Mouse (Mus musculus) thymus, postnatal 4 days (tissue): ENCODE data around the gene Cep128.
A peak's percentile ranks its signal among the peaks of the same experiment; 100 is the strongest.
"Not testable (repeated sequence)": the region's sequence is repeated elsewhere in the genome, so short reads cannot be mapped to it uniquely, and the experiment has no call there.

Source experiments
- DNase-seq: peaks from one replicate; pipeline ENCODE4 v3.0.0; 2021

Gene Cep128

DNA sequence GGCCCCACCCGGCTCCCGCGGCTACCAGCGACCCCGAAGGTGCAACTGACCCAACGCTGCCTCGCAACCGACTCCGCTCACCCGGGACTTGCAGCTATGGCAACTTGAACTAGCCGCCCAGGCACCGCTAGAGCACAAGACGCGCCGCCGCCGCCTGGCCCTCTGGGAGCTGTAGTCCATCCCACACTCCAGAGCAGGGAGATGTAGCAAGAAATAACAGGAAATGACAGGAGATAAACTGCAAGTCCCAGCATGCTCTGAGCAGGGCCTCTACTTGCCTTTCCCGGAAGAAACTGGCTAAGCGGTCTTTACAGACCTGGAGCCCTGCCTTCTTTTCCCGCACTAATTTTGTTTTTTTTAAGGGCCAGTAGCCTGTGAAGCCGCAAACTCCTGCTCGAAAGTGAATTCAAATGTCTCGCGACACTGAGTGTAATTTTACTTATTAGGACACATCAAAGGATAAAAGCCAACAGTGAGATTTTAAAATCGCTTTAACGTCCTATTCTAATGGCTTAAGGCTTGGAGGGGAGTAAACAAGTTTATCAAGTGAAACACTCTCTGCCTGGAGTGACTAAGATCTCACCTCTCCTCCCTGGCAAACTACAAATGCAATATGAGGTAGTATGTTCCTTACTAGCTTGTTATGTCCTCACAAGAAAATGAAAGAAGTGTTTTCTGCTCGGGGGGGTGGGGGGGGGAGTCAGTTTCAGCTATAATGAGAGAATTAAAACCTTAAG lies at the start of gene Cep128, which contains the start of gene Tshr:
Gene Cep128 (minus strand): TSS at position 129 of the 737 bp plus-strand sequence.
Gene Tshr (plus strand): TSS at position 283 of the 737 bp plus-strand sequence.
- peak; percentile 92 for DNase-seq

DNA sequence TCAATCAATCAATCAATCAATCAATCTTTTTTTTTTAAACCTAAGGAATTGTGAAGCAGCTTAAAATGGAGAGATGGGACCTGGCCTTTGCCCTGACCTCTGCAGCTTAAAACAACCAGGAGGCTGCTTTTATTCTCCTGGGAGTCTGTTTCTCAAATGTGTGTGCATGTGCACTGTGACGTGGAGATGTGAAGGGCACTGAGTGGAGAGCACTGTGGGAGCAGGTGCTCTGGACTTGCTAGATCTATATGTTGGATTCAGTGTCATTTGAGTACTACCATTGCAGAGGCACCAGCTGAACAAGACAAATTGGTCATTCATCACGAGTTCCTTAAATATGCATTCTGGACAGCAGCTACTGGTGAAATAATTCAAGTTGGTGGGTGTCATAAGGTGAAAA lies 42.9 kb upstream of the Cep128 start:
- no peak for DNase-seq

GRCm38 (mm10) chr12:91426499-91426898 lies 42.3 kb upstream of the Cep128 start:
- no peak for DNase-seq

GRCm38 (mm10) chr12:91423125-91423820 lies 39.1 kb upstream of the Cep128 start:
- peak; percentile 57 for DNase-seq

GRCm38 (mm10) chr12:91421272-91421671 lies 37.1 kb upstream of the Cep128 start:
- DNase-seq = no peak

GRCm38 (mm10) chr12:91418791-91419190 lies 34.6 kb upstream of the Cep128 start:
- peak; percentile 83 for DNase-seq

DNA sequence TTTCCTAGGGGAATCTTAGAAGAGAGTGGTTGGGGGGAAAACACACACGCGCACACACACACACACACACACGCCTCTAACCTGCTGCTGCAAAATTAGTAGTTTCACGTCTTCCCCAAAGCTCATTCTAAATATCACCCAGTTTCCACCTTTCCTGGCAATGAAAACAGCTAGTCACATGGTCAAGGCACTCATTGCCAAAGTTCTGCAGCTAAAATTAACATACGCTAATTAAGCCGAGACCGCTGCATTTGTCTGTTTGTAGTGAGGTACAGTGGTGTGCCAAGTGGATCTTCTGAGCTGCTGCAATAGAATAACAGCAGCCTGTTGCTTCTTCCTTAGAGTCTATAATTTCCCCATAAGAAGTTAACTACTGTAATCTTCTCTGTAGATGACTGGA lies 32.6 kb upstream of the Cep128 start:
- no peak for DNase-seq

DNA sequence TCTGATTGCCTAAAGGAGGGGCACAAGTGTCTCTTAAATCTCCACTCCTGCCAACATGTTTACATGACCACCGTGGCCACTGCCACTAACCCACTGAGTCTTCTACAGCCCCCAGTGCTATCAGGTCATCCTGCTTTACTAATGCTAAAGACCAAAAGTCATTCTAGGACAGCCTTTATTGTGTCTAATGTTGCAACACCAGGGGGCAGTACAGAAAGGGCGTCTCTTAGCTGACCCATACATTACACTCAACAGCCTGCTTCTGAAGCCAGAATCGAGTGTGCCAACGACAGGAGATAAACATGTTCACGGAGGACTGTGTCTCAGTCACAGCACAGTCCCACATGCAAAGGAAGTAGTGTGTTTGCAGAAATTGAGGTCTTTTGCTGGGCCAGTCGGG lies 30.9 kb upstream of the Cep128 start:
- no peak for DNase-seq

- no peak for DNase-seq
Measured at GRCm38 (mm10) chr12:91412461-91413182, 28.4 kb upstream of the Cep128 start.

- DNase-seq = no peak
Measured at GRCm38 (mm10) chr12:91410306-91410705, 26.1 kb upstream of the Cep128 start.

- no peak for DNase-seq
Measured at GRCm38 (mm10) chr12:91401049-91401352, 16.8 kb upstream of the Cep128 start.

- DNase-seq = peak; percentile 70
Measured at GRCm38 (mm10) chr12:91400232-91401048, 16.2 kb upstream of the Cep128 start.

GRCm38 (mm10) chr12:91383516-91384264 lies 519 bp downstream of the Cep128 start:
- no peak for DNase-seq

GRCm38 (mm10) chr12:91369173-91369572 lies 15.0 kb downstream of the Cep128 start:
- DNase-seq = no peak

DNA sequence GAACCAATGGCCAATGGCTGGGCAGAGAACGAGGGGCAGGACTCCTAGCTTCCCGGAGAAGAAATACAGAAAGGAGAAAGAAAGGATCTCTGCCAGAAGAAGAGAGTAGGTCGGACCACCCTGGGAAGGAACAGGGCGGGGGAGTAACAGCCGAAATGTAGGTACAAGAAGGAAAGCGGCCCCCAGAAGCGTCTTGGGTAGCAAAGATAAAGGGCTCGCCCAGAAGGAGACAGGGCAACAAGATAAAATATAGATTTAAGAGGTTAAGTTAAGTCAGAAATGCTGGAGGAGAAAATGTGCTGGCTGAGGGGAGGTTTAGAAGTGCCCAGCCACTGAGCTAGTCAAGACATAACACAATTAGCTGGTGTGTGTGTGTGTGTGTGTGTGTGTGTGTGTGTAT lies 30.4 kb downstream of the Cep128 start:
- DNase-seq = no peak

DNA sequence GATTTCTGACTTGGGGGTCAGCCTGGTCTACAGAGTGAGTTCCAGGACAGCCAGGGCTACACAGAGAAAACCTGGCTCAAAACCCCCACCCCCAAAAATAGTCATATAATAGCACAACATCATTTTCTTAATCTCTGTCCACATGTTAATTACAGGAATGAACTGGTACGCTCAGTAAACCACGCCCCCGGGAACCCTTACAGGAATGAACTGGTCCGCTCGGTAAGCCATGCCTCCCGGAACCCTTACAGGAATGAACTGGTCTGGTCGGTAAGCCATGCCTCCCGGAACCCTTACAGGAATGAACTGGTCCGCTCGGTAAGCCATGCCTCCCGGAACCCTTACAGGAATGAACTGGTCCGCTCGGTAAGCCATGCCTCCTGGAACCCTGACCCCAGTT lies 45.6 kb downstream of the Cep128 start:
- DNase-seq = not testable (repeated sequence)

- DNase-seq = no peak
Measured at GRCm38 (mm10) chr12:91327527-91327926, 56.7 kb downstream of the Cep128 start.

DNA sequence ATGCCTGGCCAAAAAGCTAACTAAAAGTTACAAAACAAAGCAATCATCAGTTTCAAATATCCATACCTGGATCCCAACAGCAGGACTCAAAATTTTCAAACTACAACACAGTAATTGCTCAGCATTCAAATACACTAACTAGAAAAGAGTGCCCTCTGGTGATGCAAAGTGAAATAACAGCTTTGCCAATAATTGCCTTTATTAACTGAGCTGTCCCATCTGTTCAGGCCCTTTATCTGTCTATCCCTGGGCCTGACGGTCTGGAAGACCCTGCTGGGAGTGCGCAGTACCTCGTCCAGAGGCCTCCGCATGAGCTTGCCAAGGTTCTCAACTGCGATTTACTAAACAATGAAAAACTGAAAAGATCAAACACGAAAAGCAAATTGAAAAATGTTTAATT lies 58.1 kb downstream of the Cep128 start:
- peak; percentile 18 for DNase-seq

- no peak for DNase-seq
Measured at GRCm38 (mm10) chr12:91315026-91315425, 69.2 kb downstream of the Cep128 start.

DNA sequence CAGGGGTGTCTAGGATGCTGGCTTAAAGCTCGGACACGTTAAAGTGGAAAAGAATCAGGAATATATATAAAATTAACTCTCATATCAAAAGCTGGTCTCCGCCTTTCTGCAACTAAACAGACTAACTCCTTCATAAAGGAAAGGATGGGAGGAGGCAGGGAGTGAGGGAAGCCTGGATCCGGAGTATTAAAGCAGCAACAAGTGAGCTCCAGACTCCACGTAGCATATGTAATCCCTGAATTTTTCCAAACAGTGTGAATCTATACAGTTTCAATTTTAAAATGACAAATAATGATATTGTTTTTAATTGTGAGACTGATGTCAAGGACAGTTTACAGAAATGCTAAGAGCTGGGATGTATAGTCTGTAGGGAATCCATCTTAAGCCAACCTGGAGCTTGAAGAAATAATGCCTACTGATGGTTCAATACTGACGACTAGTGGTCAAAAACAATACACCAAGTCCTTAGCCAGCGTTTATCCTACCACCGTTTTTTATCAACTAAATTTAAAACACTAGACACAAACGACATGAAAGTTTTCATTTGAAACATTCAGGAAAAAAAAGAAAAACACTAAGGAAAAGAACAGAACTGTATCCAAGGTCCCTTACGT lies 70.1 kb downstream of the Cep128 start:
- DNase-seq = no peak

DNA sequence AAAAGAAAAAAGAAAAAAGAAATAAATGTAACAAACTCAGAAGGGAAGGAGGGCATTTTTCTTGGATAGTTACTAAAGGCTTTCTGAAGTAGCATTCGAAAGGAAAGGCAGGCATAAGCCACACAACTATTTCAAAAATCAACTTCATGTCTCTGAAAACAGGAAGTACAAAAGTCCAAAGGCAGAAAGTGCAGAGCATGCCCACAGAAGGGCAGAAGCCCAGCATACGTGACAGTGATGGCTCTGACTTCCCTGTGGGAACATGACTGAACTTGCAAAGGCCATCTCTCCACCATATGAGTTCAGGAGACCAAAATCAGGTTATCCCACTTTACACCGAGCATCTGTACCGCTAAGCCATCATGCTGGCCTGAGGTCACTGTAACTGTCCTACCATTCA lies 71.6 kb downstream of the Cep128 start:
- DNase-seq = no peak

DNA sequence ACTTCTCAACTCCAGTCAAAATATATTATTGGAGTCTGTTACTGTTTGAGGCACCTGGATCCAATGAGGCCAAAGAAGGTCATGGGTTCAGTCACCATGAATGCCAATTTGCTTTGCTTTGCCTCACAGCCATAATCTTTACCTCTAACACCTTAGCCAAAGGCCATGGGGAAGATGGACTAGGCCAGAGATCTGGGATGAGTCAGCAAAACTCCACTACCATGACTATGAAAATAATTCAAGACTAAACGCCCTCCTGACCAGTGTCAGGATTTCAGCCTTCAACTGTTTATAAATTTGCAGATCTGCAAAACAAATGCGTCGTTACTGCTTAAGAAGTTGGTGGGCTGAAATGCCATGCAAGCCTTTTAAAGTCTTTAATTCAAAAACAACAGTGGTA lies 76.5 kb downstream of the Cep128 start:
- no peak for DNase-seq
